In genomic region chr7:28378769-28379651, GRCm38 (mm10) we compare ENCODE assay signal across 8 mouse cellular contexts. TPM values are rescaled to one million over a fixed set of nuclear protein-coding genes. Genes with fewer than 3 reads are reported as not detected.
DNase-seq lines count a peak whose midpoint lies in the region; ATAC-seq and TF ChIP-seq lines count a peak whose summit lies in the region.

No protein-coding gene starts in this region.

- H3K4me2 ChIP-seq in heart, embryonic 12.5 days = peak overlapping the region; percentile 93
- peak overlapping the region; percentile 95 for H3K4me2 ChIP-seq in kidney, postnatal 0 days (ENCODE audit: low read length)
- H3K4me2 ChIP-seq in liver, embryonic 14.5 days (ENCODE audit: low read depth) = peak overlapping the region; percentile 97
- peak overlapping the region; percentile 82 for H3K4me2 ChIP-seq in stomach, embryonic 15.5 days

- peak overlapping the region; percentile 96 for H3K27ac ChIP-seq in heart, embryonic 12.5 days (ENCODE audit: poor library complexity, severe bottlenecking)
- H3K27ac ChIP-seq in kidney, postnatal 0 days = peak overlapping the region; percentile 98
- peak overlapping the region; percentile 91 for H3K27ac ChIP-seq in liver, embryonic 14.5 days
- H3K27ac ChIP-seq in stomach, embryonic 15.5 days = peak overlapping the region; percentile 100

- peaks cover 74% of the 10 kb centered on the region for H3K4me1 ChIP-seq in heart, embryonic 12.5 days (replicated peaks)
- H3K4me1 ChIP-seq in kidney, postnatal 0 days (replicated peaks; ENCODE audit: insufficient read depth, low read length) = peaks cover 45% of the 10 kb centered on the region
- peaks cover 62 to 66% of the 10 kb centered on the region in 2 experiments for H3K4me1 ChIP-seq in liver, embryonic 14.5 days (replicated peaks; ENCODE audit: control insufficient read depth in 2 of 2, insufficient read depth in 2 of 2, low read length in 1 of 2)
- H3K4me1 ChIP-seq in stomach, embryonic 15.5 days = peaks cover 55% of the 10 kb centered on the region

- peak; percentile 4; the same call in 1 of the 2 replicates for TF ChIP-seq EP300 in liver, embryonic 14.5 days (IDR thresholded peaks at IDR 0.05; ENCODE audit: low read depth)

- H3K36me3 ChIP-seq in C2C12 (ENCODE audit: control insufficient read depth, insufficient read depth) = no peaks in the 10 kb centered on the region
- H3K36me3 ChIP-seq in heart, embryonic 12.5 days = peaks cover 6% of the 10 kb centered on the region
- H3K36me3 ChIP-seq in kidney, postnatal 0 days (ENCODE audit: insufficient read depth, low read length) = peaks cover 8% of the 10 kb centered on the region; the same call in 1 of the 2 replicates
- H3K36me3 ChIP-seq in liver, embryonic 14.5 days (replicated peaks; ENCODE audit: control insufficient read depth, insufficient read depth, low read depth) = no peaks in the 10 kb centered on the region
- H3K36me3 ChIP-seq in stomach, embryonic 15.5 days = peaks cover 8% of the 10 kb centered on the region; the same call in 1 of the 2 replicates

- peak overlapping the region; percentile 94 for H3ac ChIP-seq in C2C12 (ENCODE audit: control insufficient read depth, insufficient read length, low read depth)

- no peaks in the 10 kb centered on the region for H3K9me3 ChIP-seq in heart, embryonic 12.5 days (replicated peaks)
- no peaks in the 10 kb centered on the region for H3K9me3 ChIP-seq in kidney, postnatal 0 days (replicated peaks; ENCODE audit: low read length)
- no peaks in the 10 kb centered on the region for H3K9me3 ChIP-seq in liver, embryonic 14.5 days (ENCODE audit: control insufficient read depth, low read length)
- H3K9me3 ChIP-seq in stomach, embryonic 15.5 days = no peaks in the 10 kb centered on the region

- H3K79me3 ChIP-seq in C2C12 (ENCODE audit: low read depth) = peaks cover 20% of the 10 kb centered on the region

- under 1% methylated on average over 53 of the region's 53 CpGs for WGBS in heart, embryonic 12.5 days
- WGBS in kidney, postnatal 0 days = under 1% methylated on average over 53 of the region's 53 CpGs
- under 1% methylated on average over 53 of the region's 53 CpGs for WGBS in liver, embryonic 14.5 days (ENCODE audit: insufficient replicate concordance)
- under 1% methylated on average over 53 of the region's 53 CpGs for WGBS in stomach, embryonic 15.5 days

- no peak for TF ChIP-seq CTCF in C2C12 (IDR thresholded peaks at IDR 0.05; ENCODE audit: control insufficient read depth, insufficient read depth, insufficient read length)
- TF ChIP-seq CTCF in kidney, postnatal 0 days (IDR thresholded peaks at IDR 0.05; ENCODE audit: low read depth) = no peak
- TF ChIP-seq CTCF in liver, embryonic 14.5 days (IDR thresholded peaks at IDR 0.05; ENCODE audit: low read depth) = peak; percentile 21; the same call in 1 of the 2 replicates

- ATAC-seq in erythroblast, adult 5-6 weeks (replicated peaks; ENCODE audit: low FRiP score, poor library complexity, severe bottlenecking) = peak; percentile 80
- peak; percentile 76 for ATAC-seq in heart, embryonic 12.5 days (ENCODE audit: insufficient number of reproducible peaks, low FRiP score)
- ATAC-seq in kidney, postnatal 0 days (replicated peaks; ENCODE audit: low FRiP score, low read depth) = peak; percentile 33
- ATAC-seq in liver, embryonic 14.5 days (ENCODE audit: insufficient read depth) = peak; percentile 68
- ATAC-seq in stomach, embryonic 15.5 days (ENCODE audit: insufficient read depth, low FRiP score, low read depth) = peak; percentile 28; the same call in 1 of the 2 replicates

- no peaks in the 10 kb centered on the region for H3K27me3 ChIP-seq in C2C12 (ENCODE audit: control insufficient read depth, insufficient read depth, insufficient read length)
- no peaks in the 10 kb centered on the region for H3K27me3 ChIP-seq in heart, embryonic 12.5 days (replicated peaks)
- H3K27me3 ChIP-seq in kidney, postnatal 0 days (ENCODE audit: insufficient read depth, low read length) = no peaks in the 10 kb centered on the region
- H3K27me3 ChIP-seq in liver, embryonic 14.5 days (ENCODE audit: control insufficient read depth, insufficient read depth, low read length) = no peaks in the 10 kb centered on the region
- H3K27me3 ChIP-seq in stomach, embryonic 15.5 days (replicated peaks) = no peaks in the 10 kb centered on the region

- DNase-seq in brain, adult 2 months (ENCODE audit: low read depth, low spot score) = peak; percentile 88
- peak; percentile 96 for DNase-seq in kidney, postnatal 0 days (ENCODE audit: low spot score)
- peak in 2 of 3 experiments; percentile 80 to 89 for DNase-seq in liver, embryonic 14.5 days (ENCODE audit: low read depth in 3 of 3, low spot score in 3 of 3)
- peak; percentile 87 for DNase-seq in neural tube, embryonic 10.5 days (ENCODE audit: extremely low spot score, low spot score)

- H3K9ac ChIP-seq in heart, embryonic 12.5 days = peak overlapping the region; percentile 93
- peak overlapping the region; percentile 93 for H3K9ac ChIP-seq in kidney, postnatal 0 days (ENCODE audit: low read depth, low read length)
- peak overlapping the region; percentile 81 for H3K9ac ChIP-seq in liver, embryonic 14.5 days (replicated peaks)
- H3K9ac ChIP-seq in stomach, embryonic 15.5 days = peak overlapping the region; percentile 89

- peak overlapping the region; percentile 57 for H3K4me3 ChIP-seq in C2C12 (ENCODE audit: insufficient read depth, poor library complexity, severe bottlenecking)
- H3K4me3 ChIP-seq in heart, embryonic 12.5 days = peak overlapping the region; percentile 72
- peak overlapping the region; percentile 79 for H3K4me3 ChIP-seq in kidney, postnatal 0 days (replicated peaks; ENCODE audit: low read depth, low read length)
- peak overlapping the region; percentile 65 to 73 for H3K4me3 ChIP-seq in liver, embryonic 14.5 days (ENCODE audit: insufficient read depth in 1 of 2, low read depth in 2 of 2, low read length in 2 of 2)
- H3K4me3 ChIP-seq in stomach, embryonic 15.5 days (replicated peaks) = peak overlapping the region; percentile 74

- peaks cover 28% of the 10 kb centered on the region for H3K79me2 ChIP-seq in C2C12 (ENCODE audit: control insufficient read depth, insufficient read depth)

RNA-seq across cellular contexts. Expression of gene Zfp36, which starts 1.0 kb away (rescaled TPM):
- 11.2 TPM for polyA plus RNA-seq in C2C12 (2012; fragmentation: generic; extraction: Trizol)
- total RNA-seq in erythroblast, adult 5-6 weeks (2015; ENCODE audit: low replicate concordance) = 47.0 and 53.2 TPM in 2 replicates
- 7.7 and 15.1 TPM in 2 replicates for total RNA-seq in erythroblast, adult 5-6 weeks (2017; ENCODE audit: low replicate concordance)
- polyA plus RNA-seq in heart, embryonic 12.5 days (2016; fragmentation: Nextera tagmentation; extraction: Ambion mirVana) = 15.9 and 16.5 TPM in 2 replicates
- polyA plus RNA-seq in kidney, postnatal 0 days (2015; fragmentation: Nextera tagmentation; extraction: Ambion mirVana) = 18.6 and 19.6 TPM in 2 replicates
- 3.9 and 5.1 TPM in 2 replicates for polyA plus RNA-seq in liver, embryonic 14.5 days (2012; rRNA removed)
- 4.6 and 5.0 TPM in 2 replicates for polyA plus RNA-seq in liver, embryonic 14.5 days (2014; fragmentation: Nextera tagmentation; extraction: Ambion mirVana)
- polyA plus RNA-seq in stomach, embryonic 15.5 days (2015; fragmentation: Nextera tagmentation; extraction: Ambion mirVana) = 20.2 and 21.4 TPM in 2 replicates

RNA-seq across cellular contexts. Expression of gene Plekhg2, which starts 6.6 kb away (rescaled TPM):
- polyA plus RNA-seq in C2C12 (2012; fragmentation: generic; extraction: Trizol) = 29.0 TPM
- total RNA-seq in erythroblast, adult 5-6 weeks (2015; ENCODE audit: low replicate concordance) = 4.4 and 6.1 TPM in 2 replicates
- 0.98 and 4.1 TPM in 2 replicates for total RNA-seq in erythroblast, adult 5-6 weeks (2017; ENCODE audit: low replicate concordance)
- 58.0 and 65.3 TPM in 2 replicates for polyA plus RNA-seq in heart, embryonic 12.5 days (2016; fragmentation: Nextera tagmentation; extraction: Ambion mirVana)
- polyA plus RNA-seq in kidney, postnatal 0 days (2015; fragmentation: Nextera tagmentation; extraction: Ambion mirVana) = 29.9 and 33.3 TPM in 2 replicates
- 3.2 and 3.3 TPM in 2 replicates for polyA plus RNA-seq in liver, embryonic 14.5 days (2012; rRNA removed)
- polyA plus RNA-seq in liver, embryonic 14.5 days (2014; fragmentation: Nextera tagmentation; extraction: Ambion mirVana) = 2.7 and 3.4 TPM in 2 replicates
- 48.4 and 52.3 TPM in 2 replicates for polyA plus RNA-seq in stomach, embryonic 15.5 days (2015; fragmentation: Nextera tagmentation; extraction: Ambion mirVana)

RNA-seq across cellular contexts. Expression of gene Med29, which starts 13.5 kb away (rescaled TPM):
- polyA plus RNA-seq in C2C12 (2012; fragmentation: generic; extraction: Trizol) = 55.6 TPM
- total RNA-seq in erythroblast, adult 5-6 weeks (2015; ENCODE audit: low replicate concordance) = 6.3 and 9.0 TPM in 2 replicates
- 3.4 TPM in 1 of 2 replicates, not detected in the other for total RNA-seq in erythroblast, adult 5-6 weeks (2017; ENCODE audit: low replicate concordance)
- 45.4 and 46.5 TPM in 2 replicates for polyA plus RNA-seq in heart, embryonic 12.5 days (2016; fragmentation: Nextera tagmentation; extraction: Ambion mirVana)
- 44.6 and 47.8 TPM in 2 replicates for polyA plus RNA-seq in kidney, postnatal 0 days (2015; fragmentation: Nextera tagmentation; extraction: Ambion mirVana)
- polyA plus RNA-seq in liver, embryonic 14.5 days (2012; rRNA removed) = 21.0 and 22.2 TPM in 2 replicates
- polyA plus RNA-seq in liver, embryonic 14.5 days (2014; fragmentation: Nextera tagmentation; extraction: Ambion mirVana) = 25.7 and 27.2 TPM in 2 replicates
- 44.8 and 47.4 TPM in 2 replicates for polyA plus RNA-seq in stomach, embryonic 15.5 days (2015; fragmentation: Nextera tagmentation; extraction: Ambion mirVana)

RNA-seq across cellular contexts. Expression of gene Paf1, which starts 13.7 kb away (rescaled TPM):
- polyA plus RNA-seq in C2C12 (2012; fragmentation: generic; extraction: Trizol) = 44.3 TPM
- 26.1 and 32.9 TPM in 2 replicates for total RNA-seq in erythroblast, adult 5-6 weeks (2015; ENCODE audit: low replicate concordance)
- total RNA-seq in erythroblast, adult 5-6 weeks (2017; ENCODE audit: low replicate concordance) = 16.7 and 24.7 TPM in 2 replicates
- 68.5 and 70.4 TPM in 2 replicates for polyA plus RNA-seq in heart, embryonic 12.5 days (2016; fragmentation: Nextera tagmentation; extraction: Ambion mirVana)
- polyA plus RNA-seq in kidney, postnatal 0 days (2015; fragmentation: Nextera tagmentation; extraction: Ambion mirVana) = 60.2 and 70.3 TPM in 2 replicates
- polyA plus RNA-seq in liver, embryonic 14.5 days (2012; rRNA removed) = 25.2 and 40.4 TPM in 2 replicates
- 15.0 and 18.3 TPM in 2 replicates for polyA plus RNA-seq in liver, embryonic 14.5 days (2014; fragmentation: Nextera tagmentation; extraction: Ambion mirVana)
- polyA plus RNA-seq in stomach, embryonic 15.5 days (2015; fragmentation: Nextera tagmentation; extraction: Ambion mirVana) = 76.5 and 79.0 TPM in 2 replicates

RNA-seq across cellular contexts. Expression of gene Rps16, which starts 28.6 kb away (rescaled TPM):
- polyA plus RNA-seq in C2C12 (2012; fragmentation: generic; extraction: Trizol) = 6,019 TPM
- 649 and 667 TPM in 2 replicates for total RNA-seq in erythroblast, adult 5-6 weeks (2015; ENCODE audit: low replicate concordance)
- 67.6 and 181 TPM in 2 replicates for total RNA-seq in erythroblast, adult 5-6 weeks (2017; ENCODE audit: low replicate concordance)
- polyA plus RNA-seq in heart, embryonic 12.5 days (2016; fragmentation: Nextera tagmentation; extraction: Ambion mirVana) = 629 and 630 TPM in 2 replicates
- 1,088 and 1,198 TPM in 2 replicates for polyA plus RNA-seq in kidney, postnatal 0 days (2015; fragmentation: Nextera tagmentation; extraction: Ambion mirVana)
- 512 and 1,209 TPM in 2 replicates for polyA plus RNA-seq in liver, embryonic 14.5 days (2012; rRNA removed)
- polyA plus RNA-seq in liver, embryonic 14.5 days (2014; fragmentation: Nextera tagmentation; extraction: Ambion mirVana) = 874 and 900 TPM in 2 replicates
- 826 and 1,031 TPM in 2 replicates for polyA plus RNA-seq in stomach, embryonic 15.5 days (2015; fragmentation: Nextera tagmentation; extraction: Ambion mirVana)

Comparison
In these comparisons a context has a peak if more than half of its experiments do, and no peak if none do; other contexts are left out.
1. Peak in every context shown above with its lines: DNase-seq, ATAC-seq, H3K4me3 ChIP-seq and H3K27ac ChIP-seq.
2. ATAC-seq: peak in every context shown above with its lines; median percentile 80 in erythroblast, adult 5-6 weeks; 76 in heart, embryonic 12.5 days; 68 in liver, embryonic 14.5 days; 33 in kidney, postnatal 0 days; 28 in stomach, embryonic 15.5 days.